Mouse (Mus musculus) bone marrow, adult 2 months (tissue): ENCODE measurements around the gene Prkra. TPM values are rescaled to one million over a fixed set of nuclear protein-coding genes. Genes with fewer than 3 reads are reported as not detected.

Experiments
- H3K27ac ChIP-seq: fragments of 200-500 bp; 2 replicates; pipeline ENCODE4 v1.5.1; 2012; ENCODE audit warnings: low read depth, mild to moderate bottlenecking, control low read depth, inconsistent platforms, low read length; ENCODE audit not compliant: control insufficient read depth, poor library complexity, insufficient read depth
- H3K4me1 ChIP-seq: fragments of 200-500 bp; 2 replicates; pipeline ENCODE4 v1.6.1; 2011; ENCODE audit warnings: low read length; ENCODE audit not compliant: control insufficient read depth, insufficient read depth
- H3K4me3 ChIP-seq: fragments of 200-500 bp; replicated peaks from 2 replicates; pipeline ENCODE3; 2011; ENCODE audit warnings: mild to moderate bottlenecking, low read depth, low read length, control low read depth; ENCODE audit not compliant: control insufficient read depth
- CTCF ChIP-seq: fragments of 200-500 bp; IDR thresholded peaks from 2 replicates; pipeline ENCODE4 v1.5.1; 2011; ENCODE audit warnings: low read length, control low read depth; ENCODE audit not compliant: control insufficient read depth, insufficient read depth
- POLR2A ChIP-seq: fragments of 200-500 bp; IDR thresholded peaks from 2 replicates; pipeline ENCODE4 v1.6.1; 2011; ENCODE audit warnings: low read depth, mild to moderate bottlenecking, control low read depth, low read length, borderline replicate concordance; ENCODE audit not compliant: control insufficient read depth
- WGBS: fragments of 180-500 bp; shearing (Covaris S2); methylation state at CpG from one replicate; pipeline ENCODE4 v1.1.7; 2018; 5-methylcytosine and 5-hydroxymethylcytosine counted together
- polyA plus RNA-seq: library from polyadenylated mRNA; stranded (reverse); fragments of >200 nt; gene quantifications from 2 replicates; pipeline ENCODE4 v1.2.4, GENCODE M21; 2011; ENCODE audit warnings: low replicate concordance; ENCODE audit not compliant: missing spikeins, insufficient read depth, insufficient read length

Prkra gene
- polyA plus RNA-seq, 1 experiment: 8.1 TPM

- TF ChIP-seq CTCF (no peak), POLR2A (no peak)
- 86% methylated on average over 13 of the region's 13 CpGs for WGBS
- H3K4me1 ChIP-seq: no peaks in the 10 kb centered on the region
These were observed 62.7 kb downstream of the Prkra start for GRCm38 (mm10) chr2:76585090-76585489.

More at GRCm38 (mm10) chr2:76585090-76585489, 62.7 kb downstream of the Prkra start:
- no peak overlapping the region for H3K27ac ChIP-seq
- no peak overlapping the region for H3K4me3 ChIP-seq

Other genes starting within 250 kb of the Prkra start
- 0.92 TPM in 1 of 2 replicates, not detected in the other for gene Osbpl6, start 241.5 kb downstream of the Prkra start, polyA plus RNA-seq
- gene Pjvk, start 461 bp upstream of the Prkra start, polyA plus RNA-seq: not detected in 2 replicates
- gene Fkbp7, start 25.1 kb upstream of the Prkra start, polyA plus RNA-seq: 3.0 and 17.8 TPM in 2 replicates
- gene Plekha3, start 27.3 kb upstream of the Prkra start, polyA plus RNA-seq: 6.1 and 8.5 TPM in 2 replicates